Mouse (Mus musculus): ENCODE measurements around the gene Lipc. TPM values are rescaled to one million over a fixed set of nuclear protein-coding genes. Genes with fewer than 3 reads are reported as not detected.

Lipc gene
- polyA plus RNA-seq, 1 experiment from 2014 or later, result 0.90 TPM

- no peaks in the 10 kb centered on the region for H3K36me3 ChIP-seq (ENCODE audit: control insufficient read depth, insufficient read depth, low read length)
- no peak overlapping the region for H3K4me2 ChIP-seq (replicated peaks; ENCODE audit: low read depth, low read length)
- H3K9me3 ChIP-seq (ENCODE audit: control insufficient read depth, low read depth, low read length), result no peaks in the 10 kb centered on the region
- H3K4me3 ChIP-seq (ENCODE audit: low read depth, low read length), result no peak overlapping the region
- H3K4me1 ChIP-seq (ENCODE audit: control insufficient read depth, insufficient read depth, low read length), result peaks cover 2% of the 10 kb centered on the region; the same call in 1 of the 2 replicates
- no peak overlapping the region for H3K27ac ChIP-seq (ENCODE audit: low read length)
- 73% methylated on average over 1 of the region's 1 CpGs for WGBS
- no peaks in the 10 kb centered on the region for H3K27me3 ChIP-seq (ENCODE audit: control insufficient read depth, insufficient read depth, low read length)
- ATAC-seq (ENCODE audit: insufficient number of reproducible peaks, insufficient read depth, low FRiP score, low read depth), result no peak
- no peak overlapping the region for H3K9ac ChIP-seq (replicated peaks; ENCODE audit: low read depth, low read length)
Measured at GRCm38 (mm10) chr9:70806069-70806468, 146.0 kb downstream of the Lipc start.

DNA sequence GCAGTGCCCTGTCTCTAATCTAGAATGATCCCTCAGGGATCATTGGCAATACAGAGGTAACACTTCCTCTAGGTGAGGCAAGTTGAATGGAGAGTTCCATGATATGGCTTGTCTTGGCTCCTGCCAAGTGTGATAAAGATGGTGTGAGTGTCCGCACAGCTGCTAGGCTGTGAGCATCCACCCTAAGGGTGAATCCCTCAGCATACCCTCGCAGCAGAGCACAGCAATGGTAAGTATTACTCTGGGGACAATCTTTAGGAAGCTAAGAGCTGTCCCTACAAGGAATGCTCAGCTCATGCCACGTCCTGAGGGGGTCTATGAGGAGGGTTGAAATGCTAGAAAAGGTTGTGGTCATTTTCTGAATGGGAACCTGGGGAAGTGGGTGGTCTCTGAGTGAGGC, 149.2 kb downstream of the Lipc start:
- whole genome bisulfite sequencing, result 84% methylated on average over 3 of the region's 3 CpGs
- H3K4me2 ChIP-seq (replicated peaks; ENCODE audit: low read depth, low read length), result no peak overlapping the region
- no peaks in the 10 kb centered on the region for H3K27me3 ChIP-seq (ENCODE audit: control insufficient read depth, insufficient read depth, low read length)
- H3K9me3 ChIP-seq (ENCODE audit: control insufficient read depth, low read depth, low read length), result no peaks in the 10 kb centered on the region
- no peak overlapping the region for H3K27ac ChIP-seq (ENCODE audit: low read length)
- no peaks in the 10 kb centered on the region for H3K4me1 ChIP-seq (ENCODE audit: control insufficient read depth, insufficient read depth, low read length)
- ATAC-seq (ENCODE audit: insufficient number of reproducible peaks, insufficient read depth, low FRiP score, low read depth), result no peak
- no peak overlapping the region for H3K9ac ChIP-seq (replicated peaks; ENCODE audit: low read depth, low read length)
- H3K36me3 ChIP-seq (ENCODE audit: control insufficient read depth, insufficient read depth, low read length), result no peaks in the 10 kb centered on the region
- no peak overlapping the region for H3K4me3 ChIP-seq (ENCODE audit: low read depth, low read length)

GRCm38 (mm10) chr9:70801761-70802160, 150.3 kb downstream of the Lipc start:
- H3K27ac ChIP-seq (ENCODE audit: low read length), result no peak overlapping the region
- no peak overlapping the region for H3K9ac ChIP-seq (replicated peaks; ENCODE audit: low read depth, low read length)
- 76% methylated on average over 3 of the region's 3 CpGs for WGBS
- H3K9me3 ChIP-seq (ENCODE audit: control insufficient read depth, low read depth, low read length), result no peaks in the 10 kb centered on the region
- no peaks in the 10 kb centered on the region for H3K36me3 ChIP-seq (ENCODE audit: control insufficient read depth, insufficient read depth, low read length)
- H3K4me3 ChIP-seq (ENCODE audit: low read depth, low read length), result no peak overlapping the region
- H3K4me2 ChIP-seq (replicated peaks; ENCODE audit: low read depth, low read length), result no peak overlapping the region
- no peak for ATAC-seq (ENCODE audit: insufficient number of reproducible peaks, insufficient read depth, low FRiP score, low read depth)
- no peaks in the 10 kb centered on the region for H3K27me3 ChIP-seq (ENCODE audit: control insufficient read depth, insufficient read depth, low read length)
- no peaks in the 10 kb centered on the region for H3K4me1 ChIP-seq (ENCODE audit: control insufficient read depth, insufficient read depth, low read length)

DNA sequence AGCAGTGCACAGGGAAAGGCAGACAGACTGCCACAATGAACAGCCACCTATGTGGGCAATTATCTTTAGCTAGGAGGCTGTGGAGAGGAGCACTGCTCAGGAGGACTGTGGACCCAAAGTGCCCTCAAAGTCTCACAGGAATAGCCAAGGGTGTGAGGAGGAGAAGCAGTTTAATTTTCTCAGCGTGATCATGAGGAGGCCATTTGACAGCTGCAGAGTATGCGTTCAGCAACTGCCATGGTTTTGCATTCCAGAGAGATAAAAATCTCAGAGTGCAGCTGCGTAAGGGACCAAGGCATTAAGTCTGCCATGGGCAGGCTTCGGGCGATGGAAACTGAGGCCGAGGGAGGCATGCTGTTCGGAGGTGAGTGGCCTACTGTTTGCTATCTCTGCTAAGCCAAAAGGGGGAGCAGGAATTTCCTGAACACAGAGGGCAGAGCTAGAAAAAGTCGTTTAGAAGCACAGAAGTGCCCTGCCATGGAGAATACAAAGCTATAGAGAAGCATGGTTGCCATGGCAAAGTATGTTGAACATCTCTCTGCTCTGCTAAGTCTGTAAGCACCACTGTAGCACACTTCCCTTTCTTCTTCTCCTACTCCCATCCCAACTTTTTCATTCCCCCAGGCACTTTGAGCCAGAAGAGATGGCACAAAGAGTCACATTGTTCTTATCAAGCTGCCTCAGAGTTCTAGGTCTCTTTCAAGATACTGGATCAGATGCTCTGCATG, 151.3 kb downstream of the Lipc start:
- Histone ChIP-seq H3K9me3 (ENCODE audit: control insufficient read depth, low read depth, low read length) (no peaks in the 10 kb centered on the region), H3K27ac (ENCODE audit: low read length) (no peak overlapping the region), H3K4me3 (ENCODE audit: low read depth, low read length) (no peak overlapping the region), H3K9ac (replicated peaks; ENCODE audit: low read depth, low read length) (no peak overlapping the region), H3K4me1 (ENCODE audit: control insufficient read depth, insufficient read depth, low read length) (no peaks in the 10 kb centered on the region), H3K27me3 (ENCODE audit: control insufficient read depth, insufficient read depth, low read length) (no peaks in the 10 kb centered on the region), H3K36me3 (ENCODE audit: control insufficient read depth, insufficient read depth, low read length) (no peaks in the 10 kb centered on the region), H3K4me2 (replicated peaks; ENCODE audit: low read depth, low read length) (no peak overlapping the region)
- 43% methylated on average over 8 of the region's 8 CpGs for WGBS
- ATAC-seq (ENCODE audit: insufficient number of reproducible peaks, insufficient read depth, low FRiP score, low read depth), result no peak

GRCm38 (mm10) chr9:70795439-70795757, 156.6 kb downstream of the Lipc start:
- no peak for ATAC-seq (ENCODE audit: insufficient number of reproducible peaks, insufficient read depth, low FRiP score, low read depth)
- 0 out of 2 replicates have a peak, but pooled peaks cover 3% of the 10 kb centered on the region for H3K4me1 ChIP-seq (ENCODE audit: control insufficient read depth, insufficient read depth, low read length)
- H3K4me3 ChIP-seq (ENCODE audit: low read depth, low read length), result no peak overlapping the region
- no peak overlapping the region for H3K9ac ChIP-seq (replicated peaks; ENCODE audit: low read depth, low read length)
- no peak overlapping the region for H3K4me2 ChIP-seq (replicated peaks; ENCODE audit: low read depth, low read length)
- no peaks in the 10 kb centered on the region for H3K9me3 ChIP-seq (ENCODE audit: control insufficient read depth, low read depth, low read length)
- 50% methylated on average over 2 of the region's 2 CpGs for WGBS
- H3K36me3 ChIP-seq (ENCODE audit: control insufficient read depth, insufficient read depth, low read length), result no peaks in the 10 kb centered on the region
- no peaks in the 10 kb centered on the region for H3K27me3 ChIP-seq (ENCODE audit: control insufficient read depth, insufficient read depth, low read length)
- no peak overlapping the region for H3K27ac ChIP-seq (ENCODE audit: low read length)

DNA sequence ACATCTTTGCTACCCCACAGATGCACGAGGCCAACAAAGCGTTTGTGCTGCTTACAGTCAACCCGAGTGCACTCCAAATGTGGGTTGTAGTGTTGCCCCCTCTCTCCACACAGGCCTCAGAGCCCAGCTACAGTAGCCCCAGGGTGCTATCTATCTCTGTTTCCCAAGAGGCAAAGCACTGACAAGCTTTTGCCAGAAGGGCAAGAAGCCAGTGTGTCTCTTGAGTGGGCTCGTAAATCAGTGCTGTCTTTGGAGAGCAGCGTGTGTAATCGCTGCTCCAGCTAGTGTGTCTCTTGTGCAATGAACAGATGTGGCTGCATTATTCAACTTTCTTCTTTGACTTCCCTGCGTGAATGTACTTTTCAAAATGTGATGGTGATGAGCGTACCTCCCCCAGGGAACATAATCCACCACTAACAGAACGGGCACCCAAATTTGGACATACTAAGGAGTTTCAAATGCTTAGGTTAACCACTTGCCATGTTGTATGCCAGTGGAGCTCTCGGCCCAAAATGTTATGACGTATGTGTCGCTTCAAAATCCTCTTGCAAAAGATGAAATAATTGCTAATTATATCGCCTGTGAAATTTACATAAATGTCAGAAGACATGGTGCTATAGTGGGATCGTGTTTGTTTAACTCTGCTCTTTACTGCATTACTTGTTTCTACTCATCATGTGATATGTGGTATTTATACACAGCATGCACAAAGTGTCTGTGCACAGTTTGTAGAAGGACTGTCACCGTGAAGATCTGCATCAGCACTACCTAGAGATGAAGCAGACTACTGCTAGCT, 157.2 kb downstream of the Lipc start:
- WGBS, result 59% methylated on average over 15 of the region's 15 CpGs
- H3K4me2 ChIP-seq (replicated peaks; ENCODE audit: low read depth, low read length), result no peak overlapping the region
- no peaks in the 10 kb centered on the region for H3K27me3 ChIP-seq (ENCODE audit: control insufficient read depth, insufficient read depth, low read length)
- 0 out of 2 replicates have a peak, but pooled peaks cover 3% of the 10 kb centered on the region for H3K4me1 ChIP-seq (ENCODE audit: control insufficient read depth, insufficient read depth, low read length)
- no peak overlapping the region for H3K4me3 ChIP-seq (ENCODE audit: low read depth, low read length)
- no peak for ATAC-seq (ENCODE audit: insufficient number of reproducible peaks, insufficient read depth, low FRiP score, low read depth)
- H3K36me3 ChIP-seq (ENCODE audit: control insufficient read depth, insufficient read depth, low read length), result no peaks in the 10 kb centered on the region
- no peak overlapping the region for H3K9ac ChIP-seq (replicated peaks; ENCODE audit: low read depth, low read length)
- no peak overlapping the region for H3K27ac ChIP-seq (ENCODE audit: low read length)
- no peaks in the 10 kb centered on the region for H3K9me3 ChIP-seq (ENCODE audit: control insufficient read depth, low read depth, low read length)

- 0 out of 2 replicates have a peak, but pooled peaks cover 3% of the 10 kb centered on the region for H3K4me1 ChIP-seq (ENCODE audit: control insufficient read depth, insufficient read depth, low read length)
- H3K9ac ChIP-seq (replicated peaks; ENCODE audit: low read depth, low read length), result no peak overlapping the region
- H3K27me3 ChIP-seq (ENCODE audit: control insufficient read depth, insufficient read depth, low read length), result no peaks in the 10 kb centered on the region
- ATAC-seq (ENCODE audit: insufficient number of reproducible peaks, insufficient read depth, low FRiP score, low read depth), result no peak
- WGBS, result 79% methylated on average over 4 of the region's 4 CpGs
- no peaks in the 10 kb centered on the region for H3K9me3 ChIP-seq (ENCODE audit: control insufficient read depth, low read depth, low read length)
- H3K27ac ChIP-seq (ENCODE audit: low read length), result no peak overlapping the region
- H3K4me2 ChIP-seq (replicated peaks; ENCODE audit: low read depth, low read length), result no peak overlapping the region
- no peaks in the 10 kb centered on the region for H3K36me3 ChIP-seq (ENCODE audit: control insufficient read depth, insufficient read depth, low read length)
- no peak overlapping the region for H3K4me3 ChIP-seq (ENCODE audit: low read depth, low read length)
Measured at GRCm38 (mm10) chr9:70790621-70791020, 161.4 kb downstream of the Lipc start.

DNA sequence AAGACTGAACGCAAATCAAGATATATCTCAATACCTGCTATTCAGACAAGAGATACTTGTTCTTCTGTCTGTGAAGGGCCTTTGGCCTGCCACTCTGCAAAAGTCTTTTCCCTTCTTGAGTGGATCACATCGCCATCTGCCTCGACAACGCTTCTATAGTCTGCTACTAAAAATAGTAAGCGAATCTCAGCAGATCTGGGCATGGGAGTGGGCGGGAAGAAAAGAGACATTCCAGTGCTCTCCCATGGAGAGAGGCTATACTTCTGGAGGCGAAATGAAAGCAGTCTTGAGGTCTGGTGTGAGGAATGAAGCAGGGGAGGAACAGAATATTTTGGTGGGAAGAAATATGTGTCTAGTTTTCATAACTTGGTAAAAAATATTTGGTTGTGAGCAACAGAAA, 163.3 kb downstream of the Lipc start:
- H3K4me1 ChIP-seq (ENCODE audit: control insufficient read depth, insufficient read depth, low read length), result no peaks in the 10 kb centered on the region
- H3K27me3 ChIP-seq (ENCODE audit: control insufficient read depth, insufficient read depth, low read length), result no peaks in the 10 kb centered on the region
- H3K4me2 ChIP-seq (replicated peaks; ENCODE audit: low read depth, low read length), result no peak overlapping the region
- no peak overlapping the region for H3K9ac ChIP-seq (replicated peaks; ENCODE audit: low read depth, low read length)
- H3K9me3 ChIP-seq (ENCODE audit: control insufficient read depth, low read depth, low read length), result no peaks in the 10 kb centered on the region
- H3K27ac ChIP-seq (ENCODE audit: low read length), result no peak overlapping the region
- WGBS, result 76% methylated on average over 7 of the region's 7 CpGs
- H3K36me3 ChIP-seq (ENCODE audit: control insufficient read depth, insufficient read depth, low read length), result no peaks in the 10 kb centered on the region
- no peak for ATAC-seq (ENCODE audit: insufficient number of reproducible peaks, insufficient read depth, low FRiP score, low read depth)
- no peak overlapping the region for H3K4me3 ChIP-seq (ENCODE audit: low read depth, low read length)

All from stomach, embryonic 14.5 days (tissue).